Mouse (Mus musculus) adrenal gland, adult 8-10 months (tissue): ENCODE data around the gene Imp3. TPM values are rescaled to one million over a fixed set of nuclear protein-coding genes. Genes with fewer than 3 reads are reported as not detected.
"Not testable (repeated sequence)": the region's sequence is repeated elsewhere in the genome, so short reads cannot be mapped to it uniquely, and the experiment has no call there.

Source experiments
- DNase-seq: peaks from one replicate; pipeline ENCODE4 v3.0.0; 2022
- total RNA-seq, 4 experiments: library from RNA; stranded (reverse); gene quantifications; 2 replicates each; pipeline ENCODE4 v1.2.4; 2022

Imp3 gene
- total RNA-seq, 4 experiments from 2014 or later = 102 to 128 (median 114) TPM

DNA sequence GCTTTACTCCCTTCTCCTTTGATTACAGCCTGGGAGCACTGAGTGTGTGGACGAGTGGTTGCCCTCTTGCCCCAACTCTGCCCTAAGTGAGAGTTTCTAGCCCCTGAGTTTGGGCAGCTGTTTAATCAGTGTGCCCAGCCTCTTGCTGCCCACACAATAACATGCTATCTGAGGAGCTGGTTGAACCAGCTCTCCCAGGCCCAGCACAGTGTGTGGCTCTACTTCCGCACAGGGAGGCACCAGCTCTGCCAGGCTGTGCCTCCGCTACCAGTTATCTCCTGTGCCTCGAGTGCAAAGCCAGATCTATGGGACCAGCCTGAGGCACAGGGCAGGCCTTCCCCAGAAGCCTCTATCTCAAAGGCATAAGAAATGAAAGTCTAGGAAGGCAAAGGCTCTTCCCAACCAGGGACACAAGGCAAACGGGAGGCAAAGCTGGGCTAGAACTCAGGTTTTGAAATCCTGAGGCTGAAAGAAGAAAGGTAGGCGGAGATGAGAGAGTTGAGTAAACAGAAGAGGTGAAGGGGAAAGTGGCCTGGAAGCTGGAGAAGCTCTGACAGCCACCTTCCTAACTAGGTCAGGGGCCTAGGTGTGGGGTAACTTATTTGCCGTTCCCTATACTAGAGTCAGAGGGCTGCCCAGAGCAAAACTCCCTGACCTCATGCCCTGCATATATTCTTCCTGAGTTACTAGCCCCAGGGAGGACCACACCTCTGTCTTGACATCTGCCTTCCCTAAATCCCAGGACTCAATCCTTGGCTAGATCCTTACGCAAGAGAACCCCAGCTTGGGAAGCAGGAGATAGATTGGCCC, 13.2 kb upstream of the Imp3 start:
- DNase-seq = no peak

DNA sequence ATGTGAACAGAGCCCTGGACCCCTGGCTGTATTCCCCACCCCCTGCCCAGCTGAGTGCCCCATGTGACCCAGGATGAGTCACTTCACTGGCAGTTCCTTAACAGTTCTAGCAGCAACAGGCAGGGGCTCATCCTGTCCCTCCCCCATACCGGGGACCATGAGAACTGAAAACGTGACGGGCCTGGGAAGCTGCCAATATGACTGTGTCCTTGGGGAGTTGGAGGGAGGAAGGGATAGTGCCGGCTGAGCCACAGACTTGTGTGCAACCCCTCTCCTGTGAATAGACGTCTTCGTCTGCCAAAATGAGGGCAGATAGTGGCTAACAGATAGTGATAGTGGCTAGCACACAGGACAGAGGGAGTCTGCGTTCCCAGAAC, 12.6 kb upstream of the Imp3 start:
- DNase-seq = peak; percentile 96

DNA sequence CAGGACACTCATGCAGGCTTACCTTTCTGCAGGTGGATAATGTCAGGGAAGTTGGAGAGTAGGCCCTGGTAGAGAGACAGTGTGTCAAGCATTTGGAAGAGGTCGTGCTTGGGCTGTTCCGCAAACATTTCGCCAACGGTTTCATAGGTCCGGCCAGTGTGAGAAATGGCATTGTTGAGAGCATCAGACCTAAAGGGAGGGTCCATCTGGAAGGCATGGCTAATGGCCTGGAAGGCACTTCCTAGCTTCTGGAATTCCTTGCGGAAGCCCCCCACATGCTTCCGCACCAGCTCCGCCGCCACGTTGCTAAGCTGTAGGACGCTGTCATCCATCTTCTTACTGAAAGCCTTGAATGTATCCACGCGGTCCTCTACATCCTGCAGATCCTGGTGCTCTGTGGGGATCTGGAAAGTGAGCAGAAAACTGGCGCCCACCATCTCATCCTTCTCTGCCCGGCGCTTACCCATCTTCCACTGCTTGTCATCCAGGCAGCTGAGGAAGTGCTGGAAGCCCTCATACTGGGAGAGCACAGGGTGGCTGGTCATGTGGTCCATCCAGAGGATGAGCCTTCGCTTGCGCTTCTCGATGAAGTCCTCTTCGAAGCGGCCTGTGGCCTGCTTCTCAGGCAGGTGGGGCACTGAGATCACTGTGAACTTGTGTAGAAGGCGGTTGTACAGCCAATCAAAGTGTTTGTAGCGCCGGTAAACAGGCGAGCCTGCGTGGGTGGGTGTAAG, 11.8 kb upstream of the Imp3 start:
- DNase-seq = no peak

DNA sequence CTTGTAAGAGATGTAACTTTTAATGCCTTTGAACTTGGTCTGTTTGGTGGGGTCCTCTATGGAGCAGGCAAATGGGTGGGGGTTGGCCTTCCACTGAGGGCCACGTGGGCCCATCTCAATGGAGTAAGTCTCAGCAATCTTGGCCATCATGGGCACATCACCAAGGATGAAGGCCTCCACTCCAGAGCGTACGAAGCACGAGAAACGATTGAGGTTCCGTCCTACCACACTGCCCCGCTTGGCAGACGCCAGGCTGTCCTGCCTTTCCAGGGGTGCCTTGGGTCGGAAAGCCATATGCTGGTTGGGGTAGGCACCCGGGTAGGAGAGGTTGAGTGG, 11.3 kb upstream of the Imp3 start:
- DNase-seq = no peak

DNA sequence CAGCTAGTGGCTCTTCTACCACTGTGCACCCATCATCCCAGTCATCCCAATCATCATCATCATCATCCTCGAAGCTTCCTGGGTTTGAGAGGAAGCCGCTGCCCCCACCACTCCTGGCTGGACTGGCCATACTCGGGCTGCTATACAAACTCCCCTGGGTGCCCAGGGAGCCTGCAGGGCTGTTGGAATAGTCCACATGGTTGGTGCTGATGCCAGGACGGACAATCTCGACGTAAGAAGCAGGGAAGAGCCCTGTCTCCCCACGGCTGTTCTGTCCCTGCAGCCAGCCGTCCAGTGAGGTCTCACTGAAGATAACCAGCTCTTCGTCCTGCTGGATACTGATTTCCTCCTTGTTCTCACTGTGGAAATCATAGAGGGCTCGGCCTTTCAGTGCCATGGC, 10.9 kb upstream of the Imp3 start:
- no peak for DNase-seq

DNA sequence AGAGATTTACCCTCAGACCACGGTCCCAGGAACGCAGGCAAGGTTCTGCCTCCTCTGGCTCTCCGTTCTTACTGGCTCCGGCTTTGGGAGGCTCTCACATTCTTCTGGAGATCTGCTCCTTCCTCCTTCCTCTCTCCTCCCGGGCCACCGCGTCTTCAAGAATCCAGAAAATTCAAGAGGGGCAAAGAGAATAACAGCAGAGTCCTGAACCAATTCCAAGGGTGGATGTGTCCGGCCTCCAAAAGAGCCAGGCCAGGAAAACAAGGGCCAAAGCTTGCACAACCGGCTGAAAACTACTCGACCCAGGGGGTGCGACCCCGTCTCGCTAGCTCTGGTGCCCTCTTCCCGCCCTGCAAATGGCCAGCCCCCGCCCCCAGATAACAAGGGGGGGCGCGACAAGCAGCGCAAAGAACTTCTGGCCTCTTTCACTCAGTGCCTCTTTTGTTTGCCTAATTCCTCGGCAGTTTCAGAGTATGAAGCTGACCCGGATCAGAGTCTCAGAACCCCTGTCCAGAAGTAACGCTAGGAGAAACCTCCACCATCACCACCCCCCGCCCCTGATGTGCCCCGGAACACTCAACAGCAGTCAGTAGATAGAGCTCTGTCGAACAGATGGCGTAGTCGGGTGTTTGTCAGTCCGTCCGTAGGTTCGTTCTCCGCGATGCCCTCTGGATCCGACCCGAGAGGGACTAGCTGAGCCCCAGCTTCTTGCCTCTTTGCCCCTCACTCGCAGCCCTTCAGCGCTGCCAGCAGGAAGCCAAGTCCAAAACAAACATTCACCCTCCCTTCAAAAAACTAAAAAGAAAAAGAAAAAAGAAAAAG, 9.9 kb upstream of the Imp3 start:
- peak; percentile 48 for DNase-seq

DNA sequence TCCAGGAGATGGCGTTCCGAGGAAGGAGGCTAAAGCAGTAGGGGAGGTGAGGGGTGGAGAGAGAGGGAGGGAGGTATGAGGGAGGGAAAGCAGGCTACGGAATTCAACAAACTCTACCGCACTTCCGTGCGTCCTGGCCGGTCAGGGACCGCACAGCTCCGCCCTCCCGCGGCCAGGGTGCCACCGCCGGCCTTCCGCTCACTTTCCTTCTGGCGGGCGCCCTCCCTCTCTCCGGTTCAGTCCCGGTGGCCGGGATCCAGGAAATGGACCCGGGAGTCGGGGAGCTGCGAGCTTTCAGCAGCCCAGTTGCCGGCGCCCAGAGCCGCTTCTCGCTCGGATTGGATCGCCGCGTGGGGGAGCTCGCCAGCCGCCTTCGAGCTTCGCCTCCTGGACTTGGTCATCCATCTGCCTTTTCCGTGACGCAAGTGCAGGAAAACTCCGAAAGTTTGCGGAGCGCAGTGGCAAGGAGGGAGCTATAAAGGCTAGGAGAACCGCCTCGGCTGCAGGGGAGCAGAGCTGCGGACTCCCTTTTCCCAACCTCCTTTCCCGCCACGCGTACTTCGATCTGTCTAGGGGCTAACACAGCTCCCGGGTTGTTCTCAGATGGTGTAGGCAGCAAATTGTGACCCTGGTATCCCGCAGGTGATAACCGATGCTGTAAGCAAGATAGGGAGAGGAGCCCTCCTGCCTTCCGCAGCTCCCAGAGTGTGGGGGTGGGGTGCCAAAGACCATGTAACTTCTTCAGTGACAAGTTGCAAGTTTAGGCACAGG, 9.0 kb upstream of the Imp3 start, which contains the start of gene Snx33:
TSS of gene Snx33 (minus strand) at position 331 of the 771 bp plus-strand sequence.
- peak; percentile 92 for DNase-seq

DNA sequence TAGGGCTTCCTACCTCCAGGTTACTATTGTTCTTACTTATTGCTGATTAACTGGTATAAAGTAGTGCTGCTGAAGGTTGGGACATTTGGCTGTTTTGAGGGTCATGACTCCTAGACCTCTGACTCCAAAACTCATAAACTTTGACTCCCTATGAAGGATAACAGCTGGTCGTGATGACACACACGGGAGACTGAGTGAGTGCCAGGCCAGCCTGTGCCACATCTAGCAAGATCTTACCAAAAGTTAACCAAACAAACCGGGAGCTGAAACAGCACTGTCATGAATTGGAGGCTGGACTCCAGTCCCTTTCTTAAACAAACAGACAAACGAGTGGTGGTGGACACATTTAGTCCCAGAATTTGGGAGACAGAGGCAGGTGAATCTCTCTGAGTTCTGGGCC, 7.8 kb upstream of the Imp3 start:
- DNase-seq = no peak

DNA sequence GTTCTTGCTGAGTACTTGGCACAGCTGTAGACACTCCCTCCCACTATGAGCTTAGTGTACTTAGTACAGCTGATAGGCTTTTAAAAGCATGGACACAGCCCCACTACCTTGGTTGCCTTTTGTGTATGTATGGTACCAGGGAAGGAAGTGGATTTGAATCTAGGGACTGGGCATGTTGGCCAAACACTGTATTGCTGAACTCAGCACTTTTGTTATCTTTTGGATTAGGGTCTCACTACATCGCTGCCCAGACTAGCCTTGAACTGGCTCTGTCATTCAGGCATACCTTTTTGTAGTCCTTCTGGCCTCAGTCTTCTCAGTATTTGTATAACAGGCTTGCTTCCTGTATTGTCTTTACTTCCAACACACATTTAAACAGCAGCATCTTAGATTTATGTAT, 6.7 kb upstream of the Imp3 start:
- no peak for DNase-seq

DNA sequence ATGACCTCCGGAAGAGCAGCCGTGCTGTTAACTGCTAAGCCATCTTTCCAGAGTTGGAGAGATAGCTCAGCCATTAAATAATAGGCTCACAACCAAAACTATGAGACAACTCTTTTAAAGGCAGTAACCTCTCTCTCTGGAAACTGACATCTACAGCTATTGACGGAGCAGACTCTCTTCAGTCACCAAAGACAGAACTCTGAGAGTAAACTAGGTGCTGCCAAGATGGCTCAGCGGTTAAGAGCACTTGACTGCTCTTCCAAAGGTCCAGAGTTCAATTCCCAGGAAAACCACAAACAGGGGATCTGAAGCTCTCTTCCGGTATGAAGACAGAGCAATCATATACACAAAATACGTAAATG, 433 bp upstream of the Imp3 start:
- DNase-seq = no peak

DNA sequence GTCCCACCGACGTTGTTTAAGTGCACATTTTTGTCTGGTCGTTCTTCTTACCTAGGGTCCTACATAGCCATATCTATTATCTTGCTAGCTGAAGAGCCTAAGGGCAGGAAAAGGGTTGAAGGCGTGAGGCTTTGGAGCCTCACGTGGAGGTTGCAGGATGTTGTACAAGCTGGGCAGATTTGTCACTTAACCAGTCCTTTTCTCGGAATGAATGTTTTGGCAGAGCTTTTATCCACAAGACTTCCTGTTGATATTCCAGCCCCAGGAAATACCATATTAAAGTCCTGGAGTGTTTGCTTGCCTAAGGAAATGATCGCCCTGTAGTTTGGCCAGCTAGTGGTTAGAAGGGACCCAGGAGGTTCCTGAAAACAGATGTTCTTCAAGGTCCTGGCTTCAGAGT, 1.1 kb downstream of the Imp3 start:
- DNase-seq = no peak

DNA sequence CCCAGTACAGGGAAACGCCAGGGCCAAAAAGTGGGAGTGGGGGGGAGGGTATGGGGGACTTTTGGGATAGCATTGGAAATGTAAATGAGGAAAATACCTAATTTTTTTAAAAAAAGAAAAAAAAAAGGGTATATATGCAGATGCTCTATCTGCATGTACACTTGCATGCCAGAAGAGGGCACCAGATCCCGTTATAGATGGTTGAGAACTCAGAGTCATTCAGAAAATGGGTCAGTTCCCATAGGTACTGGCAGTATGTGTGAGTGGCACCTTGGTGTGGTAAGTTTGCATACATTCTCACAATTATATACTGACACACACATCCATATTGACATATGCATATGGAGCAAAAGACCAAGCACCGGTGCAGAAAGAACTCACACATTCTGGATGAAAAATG, 10.2 kb downstream of the Imp3 start:
- not testable (repeated sequence) for DNase-seq

DNA sequence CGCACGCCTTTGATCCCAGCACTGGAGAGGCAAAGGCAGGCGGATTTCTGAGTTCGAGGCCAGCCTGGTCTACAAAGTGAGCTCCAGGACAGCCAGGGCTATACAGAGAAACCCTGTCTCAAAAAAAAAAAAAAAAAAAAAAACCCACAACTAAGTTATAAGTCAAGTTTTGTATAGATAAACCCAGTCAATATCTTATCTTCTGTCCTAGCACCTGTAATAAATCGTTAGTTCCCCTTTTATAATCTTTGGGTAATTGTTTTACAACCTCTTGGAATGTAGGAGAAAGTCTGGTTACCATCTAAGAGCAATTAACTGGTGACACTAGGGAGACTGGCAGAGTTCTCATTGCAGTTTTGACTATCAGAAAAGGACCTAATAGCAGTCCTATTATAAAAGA, 11.4 kb downstream of the Imp3 start:
- DNase-seq = not testable (repeated sequence)

DNA sequence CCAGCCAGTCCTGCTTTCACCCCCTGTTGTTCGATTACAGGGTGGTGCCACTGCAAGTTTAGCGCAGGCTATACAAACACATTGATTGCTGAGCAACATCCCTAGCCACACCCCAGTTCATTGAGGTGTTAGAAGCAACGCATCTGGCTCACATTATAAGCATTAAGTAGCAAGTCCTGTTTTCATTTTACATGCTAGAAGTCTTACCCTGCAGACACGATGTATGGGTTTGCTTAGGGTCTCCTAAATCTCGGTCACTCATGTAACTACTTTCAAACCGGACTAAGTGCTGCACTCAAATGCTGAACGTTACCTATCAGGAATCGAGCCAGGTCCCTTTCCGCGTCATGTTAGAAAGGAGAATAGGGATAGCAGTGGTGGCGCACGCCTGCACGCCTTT, 12.5 kb downstream of the Imp3 start:
- DNase-seq = no peak

DNA sequence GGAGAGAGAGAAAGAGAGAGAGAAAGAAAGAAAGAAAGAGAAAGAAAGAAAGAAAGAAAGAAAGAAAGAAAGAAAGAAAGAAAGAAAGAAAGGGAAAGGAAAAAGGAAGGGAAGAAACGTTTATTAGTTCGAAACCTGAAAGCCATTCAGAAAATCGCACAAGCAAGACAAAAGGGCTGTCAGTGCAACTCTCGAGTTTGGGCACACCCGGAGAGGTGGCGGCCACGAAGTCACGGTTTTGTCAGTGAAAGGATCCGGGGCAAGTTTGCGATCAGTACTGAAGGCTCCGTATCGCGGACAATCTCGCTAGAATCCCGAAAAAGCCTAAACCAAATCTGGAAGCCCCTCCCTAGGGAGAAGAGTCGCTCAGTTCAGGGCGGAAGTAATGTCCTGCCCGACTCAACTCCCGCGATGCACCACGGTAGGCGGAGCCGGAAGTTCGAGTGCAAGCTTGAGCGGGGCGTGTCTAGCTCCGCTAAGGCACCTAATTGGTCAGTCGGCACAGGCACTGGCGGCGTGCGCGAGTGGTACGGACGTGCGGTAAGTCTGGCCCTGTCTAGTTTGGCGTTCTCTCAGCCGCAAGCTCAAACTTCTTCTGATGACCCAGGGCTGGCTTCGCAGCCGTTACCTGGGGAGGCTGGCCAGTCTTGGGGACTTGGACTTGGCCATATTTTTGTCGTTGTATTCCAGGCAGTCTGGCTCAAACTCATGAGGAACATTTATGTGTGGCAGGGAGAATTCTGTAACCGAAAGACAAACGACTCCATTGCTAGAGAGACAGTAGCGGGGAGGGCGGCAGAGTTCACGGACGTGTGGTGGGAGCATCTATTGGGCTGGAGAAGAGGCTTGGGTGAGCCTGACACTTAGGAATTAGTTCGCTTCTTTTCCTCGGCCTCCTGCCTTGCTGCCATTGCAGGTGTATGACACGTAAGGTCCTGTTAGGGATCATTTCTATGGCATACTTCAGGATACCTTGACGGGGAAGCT, 13.4 kb downstream of the Imp3 start, which contains the start of gene Snupn:
TSS of gene Snupn (plus strand) at position 465 of the 987 bp plus-strand sequence.
- DNase-seq = peak; percentile 97

DNA sequence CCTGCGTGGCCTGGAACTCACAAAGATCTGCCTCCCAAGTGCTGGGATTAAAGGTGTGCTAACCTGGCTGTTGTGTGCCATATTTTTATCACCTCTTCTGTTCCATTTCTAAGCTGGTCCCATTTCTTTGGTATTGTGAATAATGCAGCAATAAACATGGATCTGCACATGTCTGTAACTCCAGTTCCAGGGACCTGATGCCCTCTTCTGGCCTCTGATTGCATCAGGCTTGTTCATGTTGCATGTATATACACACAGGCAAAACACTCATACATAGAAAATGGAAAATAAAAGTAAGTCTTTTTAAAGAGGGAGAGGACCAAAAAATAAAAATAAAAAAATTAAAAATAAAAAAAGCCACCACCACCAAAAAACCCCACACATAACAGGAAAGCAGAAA, 16.3 kb downstream of the Imp3 start:
- no peak for DNase-seq

DNA sequence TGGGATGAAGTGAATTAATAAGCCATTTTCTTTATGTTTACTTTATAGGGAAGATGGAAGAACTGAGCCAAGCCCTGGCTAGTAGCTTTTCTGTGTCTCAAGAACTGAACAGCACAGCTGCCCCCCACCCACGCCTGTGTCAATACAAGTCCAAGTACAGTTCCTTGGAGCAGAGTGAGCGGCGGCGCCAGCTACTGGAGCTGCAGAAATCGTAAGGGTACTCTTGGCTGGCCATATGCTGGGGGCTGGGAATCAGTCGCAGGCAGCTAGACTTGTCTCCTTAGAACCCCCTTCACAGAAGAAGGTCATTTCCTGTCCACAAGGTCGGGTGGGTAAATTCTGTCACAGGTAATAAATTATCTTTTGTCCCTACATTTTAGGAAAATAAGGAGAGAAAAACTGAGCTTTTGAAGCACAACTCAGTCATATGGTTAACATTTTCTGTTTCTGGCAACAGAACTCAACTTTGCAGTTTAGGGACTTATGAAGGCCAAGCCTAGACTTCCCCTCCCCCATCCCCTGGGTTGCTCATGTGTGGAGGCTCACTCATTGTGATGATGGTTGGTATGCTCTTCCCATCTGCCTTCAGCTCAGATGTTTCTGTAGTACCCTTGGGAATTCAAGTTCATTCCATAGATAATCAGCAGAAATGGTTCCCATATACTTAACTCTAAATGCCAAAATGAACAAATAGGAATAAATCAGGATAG, 19.8 kb downstream of the Imp3 start:
- DNase-seq = no peak

DNA sequence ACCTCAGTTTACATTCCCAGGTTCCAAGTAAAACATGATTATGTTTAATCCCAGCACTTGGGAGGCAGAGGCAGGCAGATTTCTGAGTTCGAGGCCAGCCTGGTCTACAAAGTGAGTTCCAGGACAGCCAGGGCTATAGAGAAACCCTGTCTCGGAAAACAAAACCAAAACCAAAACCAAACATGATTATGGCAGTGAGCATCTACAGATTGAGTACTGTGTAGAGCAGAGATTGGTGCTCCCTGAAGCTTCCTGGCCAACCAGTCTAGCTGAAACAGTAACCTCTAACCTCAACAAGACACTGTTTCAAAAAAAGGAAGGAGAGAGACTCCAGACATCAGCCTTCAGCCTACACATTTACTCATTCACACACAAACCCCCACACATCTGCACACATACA, 21.4 kb downstream of the Imp3 start:
- no peak for DNase-seq

DNA sequence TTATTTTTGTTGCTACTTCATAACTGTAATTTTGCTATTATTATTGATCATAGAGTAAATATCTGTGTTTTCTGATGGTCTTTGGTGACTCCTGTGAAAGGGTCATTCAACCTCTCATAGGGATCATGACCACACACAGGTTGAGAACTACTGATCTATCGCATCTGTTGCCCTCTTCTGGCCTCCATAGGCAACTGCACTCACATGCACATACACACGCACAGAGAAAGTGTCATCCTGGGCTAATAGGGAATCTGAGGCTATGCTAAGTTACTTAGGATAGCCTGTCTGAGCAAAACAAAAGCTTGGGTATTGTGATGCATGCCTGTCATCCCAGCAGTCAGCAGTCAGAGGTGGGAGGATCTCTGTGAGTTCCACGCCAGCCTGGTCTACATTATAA, 24.3 kb downstream of the Imp3 start:
- no peak for DNase-seq

DNA sequence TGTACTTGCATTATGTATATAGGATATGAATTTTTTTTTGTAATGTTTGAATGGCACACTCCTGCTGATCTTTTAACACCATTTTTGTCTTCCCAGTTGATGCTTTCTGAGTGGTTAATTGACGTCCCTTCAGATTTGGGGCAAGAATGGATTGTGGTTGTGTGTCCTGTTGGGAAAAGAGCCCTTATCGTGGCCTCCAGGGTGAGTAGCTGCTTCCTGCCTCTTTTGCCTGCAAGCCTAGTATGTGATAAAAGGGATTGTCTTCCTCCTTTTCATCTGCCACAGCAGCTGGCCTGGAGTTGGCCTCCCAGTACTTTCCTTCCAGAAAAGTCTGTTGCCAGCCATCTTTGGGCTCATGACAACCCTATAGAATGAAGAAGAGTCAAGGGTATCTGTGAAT, 32.9 kb downstream of the Imp3 start:
- no peak for DNase-seq
